Mouse (Mus musculus): ENCODE measurements at regions not wholly inside any gene's neighbourhood (a gene's known extent, or its start where the extent isn't known, plus 50 kb on each side); places are given as distances from the start of the nearest gene placed in this dataset.
A peak's percentile ranks its signal among the peaks of the same experiment; 100 is the strongest.

DNA sequence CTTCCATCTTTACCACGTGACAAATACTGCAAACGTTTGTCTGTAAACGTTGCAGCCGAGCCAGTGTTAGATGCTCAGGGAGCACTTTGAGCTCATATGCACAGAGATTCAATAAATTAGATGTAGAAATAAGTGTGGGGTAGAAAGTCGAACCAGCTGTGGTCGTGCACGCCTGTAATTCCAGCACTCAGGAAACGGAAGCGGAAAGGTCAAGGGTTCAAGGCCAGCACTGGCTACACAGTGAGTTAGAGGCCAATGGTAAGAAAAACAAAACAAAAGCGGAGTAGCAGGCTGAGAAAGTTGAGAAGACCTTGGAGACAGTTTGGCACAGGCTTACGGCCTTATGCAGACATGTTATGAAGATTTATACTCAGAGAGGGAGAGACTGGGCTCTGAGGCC, 133.6 kb upstream of the Rxylt1 start:
- Histone ChIP-seq H3K9me3 (ENCODE audit: control insufficient read depth, low read length) (no peaks in the 10 kb centered on the region), H3K4me1 (replicated peaks; ENCODE audit: control insufficient read depth, insufficient read depth, low read length) (no peaks in the 10 kb centered on the region), H3K4me3 (ENCODE audit: low read depth, low read length) (no peak overlapping the region), H3K36me3 (ENCODE audit: control insufficient read depth, insufficient read depth, low read length) (no peaks in the 10 kb centered on the region), H3K27ac (ENCODE audit: low read depth, low read length) (no peak overlapping the region), H3K27me3 (ENCODE audit: control insufficient read depth, insufficient read depth, low read length) (no peaks in the 10 kb centered on the region), H3K9ac (ENCODE audit: low read length) (no peak overlapping the region), H3K4me2 (ENCODE audit: low read depth, low read length, severe bottlenecking) (no peak overlapping the region)
- DNase-seq (ENCODE audit: low spot score) (no peak), ATAC-seq (replicated peaks; ENCODE audit: low FRiP score) (no peak)
- WGBS: 77% methylated on average over 11 of the region's 11 CpGs

DNA sequence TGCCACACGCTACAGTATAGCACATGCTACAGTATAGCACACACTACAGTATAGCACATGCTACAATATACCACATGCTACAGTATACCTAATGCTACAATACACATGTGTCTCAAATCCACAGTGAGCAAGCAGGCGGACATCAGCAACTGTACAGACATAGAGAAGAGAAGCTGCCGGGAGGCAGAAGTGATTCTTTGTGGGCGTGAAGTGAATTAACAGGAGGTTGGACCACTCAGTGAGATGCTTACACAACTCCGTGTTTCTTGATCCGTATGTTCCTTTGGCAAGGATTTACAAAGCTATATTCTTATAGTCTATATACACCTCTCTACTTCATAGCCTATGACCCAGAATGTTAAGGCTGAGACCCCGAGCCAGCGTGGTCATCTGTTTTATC, 128.5 kb upstream of the Rxylt1 start:
- Histone ChIP-seq H3K9me3 (ENCODE audit: control insufficient read depth, low read length) (no peaks in the 10 kb centered on the region), H3K9ac (ENCODE audit: low read length) (no peak overlapping the region), H3K4me2 (ENCODE audit: low read depth, low read length, severe bottlenecking) (no peak overlapping the region), H3K4me3 (ENCODE audit: low read depth, low read length) (no peak overlapping the region), H3K27me3 (ENCODE audit: control insufficient read depth, insufficient read depth, low read length) (no peaks in the 10 kb centered on the region), H3K27ac (ENCODE audit: low read depth, low read length) (no peak overlapping the region), H3K36me3 (ENCODE audit: control insufficient read depth, insufficient read depth, low read length) (no peaks in the 10 kb centered on the region), H3K4me1 (replicated peaks; ENCODE audit: control insufficient read depth, insufficient read depth, low read length) (no peaks in the 10 kb centered on the region)
- DNase-seq (ENCODE audit: low spot score) (no peak), ATAC-seq (replicated peaks; ENCODE audit: low FRiP score) (no peak)
- WGBS: 93% methylated on average over 8 of the region's 8 CpGs

DNA sequence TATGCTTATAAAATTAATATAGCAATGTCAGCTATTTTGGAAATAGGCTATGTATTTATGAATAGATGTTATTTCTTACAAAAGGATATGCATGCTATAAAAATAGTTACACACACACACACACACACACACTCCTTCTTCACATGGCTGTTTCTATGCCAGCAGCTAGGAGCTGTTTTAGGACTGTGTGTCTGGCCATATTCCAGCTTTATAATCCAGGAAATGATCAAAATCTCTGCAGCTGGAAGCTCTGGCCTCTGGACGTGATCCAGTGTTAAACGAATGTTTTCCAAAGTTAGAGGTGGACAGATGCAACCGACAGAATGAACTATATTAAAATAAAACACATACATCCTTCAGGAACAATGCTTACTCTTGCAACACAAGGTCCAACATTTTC, 125.9 kb upstream of the Rxylt1 start:
- Histone ChIP-seq H3K27ac (ENCODE audit: low read depth, low read length) (no peak overlapping the region), H3K9ac (ENCODE audit: low read length) (no peak overlapping the region), H3K4me3 (ENCODE audit: low read depth, low read length) (no peak overlapping the region), H3K36me3 (ENCODE audit: control insufficient read depth, insufficient read depth, low read length) (no peaks in the 10 kb centered on the region), H3K27me3 (ENCODE audit: control insufficient read depth, insufficient read depth, low read length) (no peaks in the 10 kb centered on the region), H3K4me1 (replicated peaks; ENCODE audit: control insufficient read depth, insufficient read depth, low read length) (no peaks in the 10 kb centered on the region), H3K4me2 (ENCODE audit: low read depth, low read length, severe bottlenecking) (no peak overlapping the region), H3K9me3 (ENCODE audit: control insufficient read depth, low read length) (no peaks in the 10 kb centered on the region)
- WGBS: 92% methylated on average over 3 of the region's 3 CpGs
- ATAC-seq (replicated peaks; ENCODE audit: low FRiP score) (no peak), DNase-seq (ENCODE audit: low spot score) (no peak)

DNA sequence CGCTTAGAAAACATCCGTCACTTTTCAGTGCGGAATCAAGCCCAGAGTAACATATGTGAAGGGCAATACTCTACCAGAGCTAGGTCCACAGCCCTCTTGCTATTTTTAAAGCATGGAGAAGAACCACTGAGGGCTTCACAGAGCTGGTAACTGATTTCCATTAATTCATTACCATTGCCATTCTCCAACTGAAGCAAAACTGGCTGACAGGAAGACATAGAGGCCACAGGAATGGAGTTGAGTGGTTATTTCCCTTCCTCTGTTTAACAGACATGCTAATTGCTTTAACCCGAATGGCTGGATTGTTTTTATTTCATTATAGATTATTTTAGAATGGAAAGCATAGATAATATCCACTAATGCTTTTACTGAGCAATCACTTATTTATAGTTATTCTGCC, 120.4 kb upstream of the Rxylt1 start:
- Histone ChIP-seq H3K27ac (ENCODE audit: low read depth, low read length) (no peak overlapping the region), H3K4me3 (ENCODE audit: low read depth, low read length) (no peak overlapping the region), H3K4me1 (replicated peaks; ENCODE audit: control insufficient read depth, insufficient read depth, low read length) (no peaks in the 10 kb centered on the region), H3K9me3 (ENCODE audit: control insufficient read depth, low read length) (no peaks in the 10 kb centered on the region), H3K9ac (ENCODE audit: low read length) (no peak overlapping the region), H3K36me3 (ENCODE audit: control insufficient read depth, insufficient read depth, low read length) (no peaks in the 10 kb centered on the region), H3K4me2 (ENCODE audit: low read depth, low read length, severe bottlenecking) (no peak overlapping the region), H3K27me3 (ENCODE audit: control insufficient read depth, insufficient read depth, low read length) (no peaks in the 10 kb centered on the region)
- WGBS: 86% methylated on average over 4 of the region's 4 CpGs
- ATAC-seq (replicated peaks; ENCODE audit: low FRiP score) (no peak), DNase-seq (ENCODE audit: low spot score) (no peak)

DNA sequence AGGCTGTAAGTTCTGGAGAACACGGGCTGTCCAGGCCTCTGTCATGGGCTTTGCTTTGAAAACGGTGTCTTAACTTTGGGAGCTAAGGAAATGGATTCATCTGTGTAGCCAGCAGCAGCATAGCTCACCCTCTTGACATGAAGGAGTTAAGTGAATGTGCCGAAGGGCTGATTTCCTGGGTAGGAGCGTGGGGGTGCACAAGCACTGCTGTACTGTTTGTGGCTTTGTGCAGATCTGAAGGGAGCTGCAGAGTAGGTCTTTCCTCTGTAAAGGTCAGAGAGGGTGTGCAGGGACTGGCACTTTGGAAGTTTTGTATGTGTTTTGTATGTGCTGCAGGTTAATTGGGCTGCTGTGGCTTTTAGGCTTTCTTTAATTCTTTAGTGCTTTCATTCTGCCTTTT, 102.6 kb upstream of the Rxylt1 start:
- no peak for DNase-seq (ENCODE audit: low spot score)
- no peaks in the 10 kb centered on the region for H3K27me3 ChIP-seq (ENCODE audit: control insufficient read depth, insufficient read depth, low read length)
- H3K4me2 ChIP-seq (ENCODE audit: low read depth, low read length, severe bottlenecking): no peak overlapping the region
- WGBS: 40% methylated on average over 4 of the region's 4 CpGs
- H3K4me1 ChIP-seq (replicated peaks; ENCODE audit: control insufficient read depth, insufficient read depth, low read length): peaks cover 2% of the 10 kb centered on the region; the same call in 1 of the 2 replicates
- no peak overlapping the region for H3K4me3 ChIP-seq (ENCODE audit: low read depth, low read length)
- ATAC-seq (replicated peaks; ENCODE audit: low FRiP score): peak; percentile 56; the same call in 1 of the 2 replicates
- no peak overlapping the region for H3K27ac ChIP-seq (ENCODE audit: low read depth, low read length)
- H3K9me3 ChIP-seq (ENCODE audit: control insufficient read depth, low read length): no peaks in the 10 kb centered on the region
- no peak overlapping the region for H3K9ac ChIP-seq (ENCODE audit: low read length)
- no peaks in the 10 kb centered on the region for H3K36me3 ChIP-seq (ENCODE audit: control insufficient read depth, insufficient read depth, low read length)

DNA sequence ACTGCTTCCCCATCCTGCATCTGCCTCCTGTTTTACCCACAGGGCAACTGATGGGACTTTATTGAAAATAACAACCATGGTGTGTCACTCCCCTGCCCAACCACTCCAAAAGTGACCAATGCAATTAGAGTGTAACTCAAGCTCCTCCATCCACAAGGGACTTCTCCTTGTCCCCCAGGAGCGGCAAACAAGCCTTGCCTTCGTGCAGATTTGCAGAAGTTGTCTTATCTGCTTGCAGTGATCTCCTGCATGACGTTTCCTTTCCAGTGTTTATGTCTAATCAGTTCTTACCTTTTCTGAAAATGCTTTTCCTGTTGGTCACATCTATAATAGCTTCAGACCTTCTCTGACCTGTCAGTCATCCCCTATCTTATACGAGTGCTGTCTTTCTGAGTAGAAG, 100.5 kb upstream of the Rxylt1 start:
- Histone ChIP-seq H3K4me2 (ENCODE audit: low read depth, low read length, severe bottlenecking) (no peak overlapping the region), H3K4me1 (replicated peaks; ENCODE audit: control insufficient read depth, insufficient read depth, low read length) (peaks cover 2% of the 10 kb centered on the region; the same call in 1 of the 2 replicates), H3K9ac (ENCODE audit: low read length) (no peak overlapping the region), H3K4me3 (ENCODE audit: low read depth, low read length) (no peak overlapping the region), H3K27me3 (ENCODE audit: control insufficient read depth, insufficient read depth, low read length) (no peaks in the 10 kb centered on the region), H3K36me3 (ENCODE audit: control insufficient read depth, insufficient read depth, low read length) (no peaks in the 10 kb centered on the region), H3K9me3 (ENCODE audit: control insufficient read depth, low read length) (no peaks in the 10 kb centered on the region), H3K27ac (ENCODE audit: low read depth, low read length) (no peak overlapping the region)
- WGBS: 89% methylated on average over 4 of the region's 4 CpGs
- DNase-seq (ENCODE audit: low spot score): no peak
- ATAC-seq (replicated peaks; ENCODE audit: low FRiP score): no peak

DNA sequence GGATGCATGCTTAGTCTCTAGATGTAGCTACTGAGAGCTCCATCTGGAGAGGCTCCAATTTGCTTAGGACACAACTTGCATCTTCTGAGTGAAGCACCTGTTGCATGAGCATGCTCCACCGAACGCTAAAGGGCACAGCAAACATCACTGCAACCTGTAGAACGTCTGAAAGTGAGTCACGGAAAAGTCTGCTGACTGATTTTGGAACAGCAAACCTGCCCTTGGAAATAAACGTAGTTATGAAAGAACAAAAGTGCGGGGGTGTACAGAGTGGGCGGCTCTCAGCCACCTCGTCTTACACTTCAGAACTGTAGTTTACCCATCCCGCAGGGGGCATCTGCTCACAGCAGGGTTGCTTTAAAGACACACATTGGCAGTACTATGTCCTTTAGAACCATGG, 97.0 kb upstream of the Rxylt1 start:
- Histone ChIP-seq H3K9ac (ENCODE audit: low read length) (no peak overlapping the region), H3K4me3 (ENCODE audit: low read depth, low read length) (no peak overlapping the region), H3K9me3 (ENCODE audit: control insufficient read depth, low read length) (no peaks in the 10 kb centered on the region), H3K27ac (ENCODE audit: low read depth, low read length) (no peak overlapping the region), H3K4me2 (ENCODE audit: low read depth, low read length, severe bottlenecking) (no peak overlapping the region), H3K36me3 (ENCODE audit: control insufficient read depth, insufficient read depth, low read length) (no peaks in the 10 kb centered on the region), H3K27me3 (ENCODE audit: control insufficient read depth, insufficient read depth, low read length) (no peaks in the 10 kb centered on the region), H3K4me1 (replicated peaks; ENCODE audit: control insufficient read depth, insufficient read depth, low read length) (no peaks in the 10 kb centered on the region)
- DNase-seq (ENCODE audit: low spot score) (no peak), ATAC-seq (replicated peaks; ENCODE audit: low FRiP score) (no peak)
- 89% methylated on average over 9 of the region's 9 CpGs for WGBS

DNA sequence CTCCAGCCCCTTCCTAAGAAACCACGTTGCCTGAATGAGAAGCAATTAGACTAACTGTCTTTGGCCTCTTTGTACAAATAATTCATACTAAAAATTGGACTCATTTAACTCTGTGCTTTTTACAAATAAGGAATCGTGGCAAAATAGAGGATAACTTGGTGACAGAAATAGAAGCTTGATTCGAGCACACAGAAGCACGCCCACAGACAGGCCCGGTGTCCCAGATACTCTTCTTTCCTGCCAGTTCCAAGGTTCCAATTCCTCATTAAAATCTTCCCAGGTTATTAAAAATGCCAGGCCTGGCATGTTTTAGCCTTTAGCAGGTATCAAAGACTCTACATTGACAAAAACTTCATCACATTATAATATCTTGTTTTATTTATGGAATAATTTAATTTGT, 96.2 kb upstream of the Rxylt1 start:
- no peak overlapping the region for H3K27ac ChIP-seq (ENCODE audit: low read depth, low read length)
- no peak overlapping the region for H3K4me3 ChIP-seq (ENCODE audit: low read depth, low read length)
- ATAC-seq (replicated peaks; ENCODE audit: low FRiP score): no peak
- no peak overlapping the region for H3K9ac ChIP-seq (ENCODE audit: low read length)
- 84% methylated on average over 5 of the region's 5 CpGs for WGBS
- no peaks in the 10 kb centered on the region for H3K9me3 ChIP-seq (ENCODE audit: control insufficient read depth, low read length)
- no peaks in the 10 kb centered on the region for H3K4me1 ChIP-seq (replicated peaks; ENCODE audit: control insufficient read depth, insufficient read depth, low read length)
- H3K27me3 ChIP-seq (ENCODE audit: control insufficient read depth, insufficient read depth, low read length): no peaks in the 10 kb centered on the region
- H3K4me2 ChIP-seq (ENCODE audit: low read depth, low read length, severe bottlenecking): no peak overlapping the region
- no peaks in the 10 kb centered on the region for H3K36me3 ChIP-seq (ENCODE audit: control insufficient read depth, insufficient read depth, low read length)
- no peak for DNase-seq (ENCODE audit: low spot score)

DNA sequence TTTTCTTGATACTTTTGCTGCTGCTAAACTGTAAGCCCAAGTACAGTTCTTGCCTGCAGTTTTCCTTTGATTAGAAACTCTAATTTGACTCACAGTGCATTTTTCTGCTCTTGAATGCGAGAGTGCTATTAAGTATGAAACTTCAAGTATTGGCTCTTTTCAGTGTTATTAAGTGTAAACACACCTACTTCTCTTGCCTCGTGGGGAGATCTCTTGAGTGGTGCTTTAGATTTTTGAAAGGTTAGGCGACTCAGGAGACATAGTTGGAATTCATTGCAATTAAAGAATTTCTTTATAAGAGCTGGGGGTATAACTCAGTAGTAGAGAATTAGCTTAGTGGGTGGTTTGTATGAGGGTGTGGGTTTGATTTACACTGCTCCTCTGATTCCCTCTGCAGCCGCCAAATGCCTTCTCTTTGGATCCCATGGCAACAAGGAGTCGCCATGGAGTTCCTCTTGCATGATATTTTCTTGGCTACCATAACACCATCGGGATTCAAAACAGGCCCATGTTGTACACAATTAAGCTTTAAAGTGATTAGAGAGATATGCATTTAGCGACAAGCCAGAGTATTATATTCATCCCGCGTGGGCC, 88.1 kb upstream of the Rxylt1 start:
- WGBS: 84% methylated on average over 9 of the region's 9 CpGs
- Histone ChIP-seq H3K4me2 (ENCODE audit: low read depth, low read length, severe bottlenecking) (no peak overlapping the region), H3K9me3 (ENCODE audit: control insufficient read depth, low read length) (no peaks in the 10 kb centered on the region), H3K27me3 (ENCODE audit: control insufficient read depth, insufficient read depth, low read length) (no peaks in the 10 kb centered on the region), H3K4me3 (ENCODE audit: low read depth, low read length) (no peak overlapping the region), H3K4me1 (replicated peaks; ENCODE audit: control insufficient read depth, insufficient read depth, low read length) (no peaks in the 10 kb centered on the region), H3K36me3 (ENCODE audit: control insufficient read depth, insufficient read depth, low read length) (no peaks in the 10 kb centered on the region), H3K9ac (ENCODE audit: low read length) (no peak overlapping the region), H3K27ac (ENCODE audit: low read depth, low read length) (no peak overlapping the region)
- no peak for ATAC-seq (replicated peaks; ENCODE audit: low FRiP score)
- DNase-seq (ENCODE audit: low spot score): no peak
